8 mouse cellular contexts compared by ENCODE assay signal in genomic region chr5:65697486-65697835, GRCm38 (mm10). TPM values are rescaled to one million over a fixed set of nuclear protein-coding genes. Genes with fewer than 3 reads are reported as not detected.
DNase-seq lines count a peak whose midpoint lies in the region; ATAC-seq and TF ChIP-seq lines count a peak whose summit lies in the region.

No protein-coding gene starts in this region.

- TF ChIP-seq RAD21 in MEL (IDR thresholded peaks at IDR 0.05; ENCODE audit: low read depth, low read length): no peak

- no peak for TF ChIP-seq POLR2A in MEL (IDR thresholded peaks at IDR 0.05; ENCODE audit: control insufficient read depth in 1 of 2, insufficient read depth in 1 of 2, low read depth in 1 of 2, low read length in 2 of 2, poor library complexity in 1 of 2)
- TF ChIP-seq POLR2A in testis, adult 2 months (IDR thresholded peaks at IDR 0.05; ENCODE audit: control insufficient read depth, low read depth, low read length): no peak

- peak overlapping the region; percentile 82 for H3K4me3 ChIP-seq in kidney, embryonic 15.5 days (replicated peaks)
- H3K4me3 ChIP-seq in MEL (ENCODE audit: control insufficient read depth in 1 of 2, insufficient read depth in 1 of 2, low read depth in 2 of 2, low read length in 2 of 2): peak overlapping the region; percentile 94 to 98
- peak overlapping the region; percentile 99 for H3K4me3 ChIP-seq in forebrain, embryonic 11.5 days (ENCODE audit: low read depth, low read length)
- H3K4me3 ChIP-seq in hindbrain, postnatal 0 days (ENCODE audit: low read length): peak overlapping the region; percentile 96
- H3K4me3 ChIP-seq in midbrain, embryonic 12.5 days: peak overlapping the region; percentile 97
- peak overlapping the region; percentile 99 for H3K4me3 ChIP-seq in testis, adult 2 months (ENCODE audit: control insufficient read depth, low read depth, low read length)

- peaks cover 53% of the 10 kb centered on the region for H3K79me2 ChIP-seq in MEL (ENCODE audit: control insufficient read depth, insufficient read depth, low read length, poor library complexity)

- peaks cover 29% of the 10 kb centered on the region for H3K36me3 ChIP-seq in kidney, embryonic 15.5 days
- peaks cover 21 to 38% of the 10 kb centered on the region in 2 experiments for H3K36me3 ChIP-seq in MEL (ENCODE audit: control insufficient read depth in 1 of 2, insufficient read depth in 2 of 2, low read length in 2 of 2)
- no peaks in the 10 kb centered on the region; the same call in 1 of the 2 replicates for H3K36me3 ChIP-seq in forebrain, embryonic 11.5 days (ENCODE audit: control insufficient read depth, insufficient read depth, low read length)
- no peaks in the 10 kb centered on the region for H3K36me3 ChIP-seq in hindbrain, postnatal 0 days (ENCODE audit: insufficient read depth, low read length)
- H3K36me3 ChIP-seq in midbrain, embryonic 12.5 days: peaks cover 9% of the 10 kb centered on the region
- H3K36me3 ChIP-seq in testis, adult 2 months (ENCODE audit: control insufficient read depth, insufficient read depth, low read length): no peaks in the 10 kb centered on the region

- H3K4me1 ChIP-seq in kidney, embryonic 15.5 days: peaks cover 26% of the 10 kb centered on the region
- peaks cover 13 to 19% of the 10 kb centered on the region in 2 experiments for H3K4me1 ChIP-seq in MEL (ENCODE audit: control insufficient read depth in 1 of 2, insufficient read depth in 2 of 2, low read length in 2 of 2)
- H3K4me1 ChIP-seq in forebrain, embryonic 11.5 days (replicated peaks; ENCODE audit: control insufficient read depth, insufficient read depth, low read length): 0 out of 2 replicates have a peak, but pooled peaks cover 8% of the 10 kb centered on the region
- no peaks in the 10 kb centered on the region for H3K4me1 ChIP-seq in hindbrain, postnatal 0 days (ENCODE audit: insufficient read depth, low read length)
- H3K4me1 ChIP-seq in midbrain, embryonic 12.5 days: peaks cover 23% of the 10 kb centered on the region
- H3K4me1 ChIP-seq in testis, adult 2 months (ENCODE audit: control insufficient read depth, insufficient read depth, low read length): peaks cover 2% of the 10 kb centered on the region

- no peaks in the 10 kb centered on the region for H3K27me3 ChIP-seq in kidney, embryonic 15.5 days
- no peaks in the 10 kb centered on the region for H3K27me3 ChIP-seq in MEL (ENCODE audit: control insufficient read depth in 1 of 2, insufficient read depth in 2 of 2, low read length in 2 of 2)
- H3K27me3 ChIP-seq in forebrain, embryonic 11.5 days (ENCODE audit: control insufficient read depth, insufficient read depth, low read length): no peaks in the 10 kb centered on the region
- H3K27me3 ChIP-seq in hindbrain, postnatal 0 days (ENCODE audit: insufficient read depth, low read length): no peaks in the 10 kb centered on the region
- H3K27me3 ChIP-seq in midbrain, embryonic 12.5 days: no peaks in the 10 kb centered on the region
- no peaks in the 10 kb centered on the region for H3K27me3 ChIP-seq in testis, adult 2 months (ENCODE audit: control insufficient read depth, insufficient read depth, low read length)

- no peak for DNase-seq in kidney, postnatal 10 days
- DNase-seq in MEL (ENCODE audit: low read depth, low spot score): no peak
- DNase-seq in forebrain, embryonic 11.5 days (ENCODE audit: low spot score): no peak
- no peak for DNase-seq in hindbrain, postnatal 0 days (ENCODE audit: low spot score)
- no peak for DNase-seq in right cerebral cortex, postnatal 10 days (ENCODE audit: low spot score in 2 of 2)

- TF ChIP-seq EP300 in MEL (IDR thresholded peaks at IDR 0.05; ENCODE audit: low read depth in 1 of 2, low read length in 2 of 2): no peak

- no peaks in the 10 kb centered on the region for H3K9me3 ChIP-seq in kidney, embryonic 15.5 days (replicated peaks)
- H3K9me3 ChIP-seq in MEL (replicated peaks; ENCODE audit: insufficient read depth, low read length): no peaks in the 10 kb centered on the region
- no peaks in the 10 kb centered on the region for H3K9me3 ChIP-seq in forebrain, embryonic 11.5 days (ENCODE audit: control insufficient read depth, low read length)
- no peaks in the 10 kb centered on the region for H3K9me3 ChIP-seq in hindbrain, postnatal 0 days (ENCODE audit: low read length)
- no peaks in the 10 kb centered on the region for H3K9me3 ChIP-seq in midbrain, embryonic 12.5 days

- 2% methylated on average over 45 of the region's 49 CpGs for WGBS in kidney, embryonic 15.5 days
- WGBS in forebrain, embryonic 11.5 days: 0% methylated on average over 25 of the region's 49 CpGs
- WGBS in hindbrain, postnatal 0 days: 3% methylated on average over 39 of the region's 49 CpGs
- WGBS in midbrain, embryonic 12.5 days: under 1% methylated on average over 39 of the region's 49 CpGs

- peak overlapping the region; percentile 97 for H3K27ac ChIP-seq in kidney, embryonic 15.5 days
- H3K27ac ChIP-seq in MEL (ENCODE audit: control insufficient read depth, low read depth, low read length): peak overlapping the region; percentile 100
- peak overlapping the region; percentile 94 for H3K27ac ChIP-seq in forebrain, embryonic 11.5 days (ENCODE audit: low read depth, low read length)
- peak overlapping the region; percentile 86 for H3K27ac ChIP-seq in hindbrain, postnatal 0 days
- H3K27ac ChIP-seq in midbrain, embryonic 12.5 days (replicated peaks): peak overlapping the region; percentile 98
- peak overlapping the region; percentile 70 for H3K27ac ChIP-seq in testis, adult 2 months (ENCODE audit: control insufficient read depth, insufficient read depth, low read depth, low read length)

- peak; percentile 65 for ATAC-seq in kidney, embryonic 15.5 days (replicated peaks; ENCODE audit: low FRiP score)
- ATAC-seq in forebrain, embryonic 11.5 days (replicated peaks; ENCODE audit: low FRiP score): peak; percentile 73
- peak; percentile 64; the same call in 1 of the 2 replicates for ATAC-seq in hindbrain, postnatal 0 days
- ATAC-seq in midbrain, embryonic 12.5 days (ENCODE audit: low FRiP score, low read depth): peak; percentile 72

- H3K9ac ChIP-seq in kidney, embryonic 15.5 days: peak overlapping the region; percentile 94
- H3K9ac ChIP-seq in MEL (ENCODE audit: control insufficient read depth, low read depth, low read length, poor library complexity, severe bottlenecking): peak overlapping the region; percentile 98
- peak overlapping the region; percentile 99 for H3K9ac ChIP-seq in forebrain, embryonic 11.5 days (ENCODE audit: low read length)
- H3K9ac ChIP-seq in hindbrain, postnatal 0 days (replicated peaks; ENCODE audit: low read length): peak overlapping the region; percentile 96
- peak overlapping the region; percentile 97 for H3K9ac ChIP-seq in midbrain, embryonic 12.5 days (replicated peaks)

- H3K4me2 ChIP-seq in kidney, embryonic 15.5 days: peak overlapping the region; percentile 63
- H3K4me2 ChIP-seq in forebrain, embryonic 11.5 days (ENCODE audit: low read depth, low read length, severe bottlenecking): peak overlapping the region; percentile 77
- peak overlapping the region; percentile 65 for H3K4me2 ChIP-seq in hindbrain, postnatal 0 days (ENCODE audit: low read depth, low read length)
- H3K4me2 ChIP-seq in midbrain, embryonic 12.5 days (replicated peaks): peak overlapping the region; percentile 64

- no peak for TF ChIP-seq CTCF in MEL (IDR thresholded peaks at IDR 0.05 in 2 of 3, conservative IDR thresholded peaks at IDR 0.05 in 1 of 3; ENCODE audit: control insufficient read depth in 1 of 3, insufficient read depth in 1 of 3, low read depth in 2 of 3, low read length in 3 of 3, poor library complexity in 1 of 3, severe bottlenecking in 1 of 3)
- no peak for TF ChIP-seq CTCF in hindbrain, postnatal 0 days (IDR thresholded peaks at IDR 0.05; ENCODE audit: low read depth)
- TF ChIP-seq CTCF in testis, adult 2 months (IDR thresholded peaks at IDR 0.05; ENCODE audit: control insufficient read depth, insufficient read depth, insufficient replicate concordance, low read depth, low read length): no peak

TF ChIP-seq in MEL, 35 proteins besides CTCF, POLR2A, EP300 and RAD21:
- TF ChIP-seq NELFE (IDR thresholded peaks at IDR 0.05; ENCODE audit: low read depth, low read length): peak; percentile 7; the same call in 1 of the 2 replicates
- TF ChIP-seq ELF1 (IDR thresholded peaks at IDR 0.05; ENCODE audit: low read depth, low read length): no peak
- no peak for TF ChIP-seq RCOR1 (IDR thresholded peaks at IDR 0.05; ENCODE audit: low read depth, low read length)
TF ChIP-seq in MEL: peak in this region for 1.

RNA-seq across cellular contexts. Expression of gene Pds5a, which starts 0.6 kb away (rescaled TPM):
- 66.8 and 70.1 TPM in 2 replicates for polyA plus RNA-seq in kidney, embryonic 15.5 days (2015; fragmentation: Nextera tagmentation; extraction: Ambion mirVana)
- total RNA-seq in MEL (2012; rRNA removed): 87.3 and 99.6 TPM in 2 replicates
- 100 to 1,000 TPM in 1 of 2 experiments, 10 to 100 TPM in 1; 88.0 to 188 TPM for polyA plus RNA-seq in MEL (2012; ENCODE audit: insufficient read depth in 1 of 2, insufficient read length in 2 of 2, low read depth in 1 of 2, low replicate concordance in 2 of 2, missing spikeins in 1 of 2)
- polyA plus RNA-seq in forebrain, embryonic 11.5 days (2014; fragmentation: Nextera tagmentation; extraction: Ambion mirVana): 133 and 153 TPM in 2 replicates
- total RNA-seq in hindbrain, postnatal 0 days (2014; rRNA removed): 67.2 and 75.5 TPM in 2 replicates
- 24.3 and 24.9 TPM in 2 replicates for polyA plus RNA-seq in hindbrain, postnatal 0 days (2015; fragmentation: Nextera tagmentation; extraction: Ambion mirVana)
- polyA plus RNA-seq in midbrain, embryonic 12.5 days (2016; fragmentation: Nextera tagmentation; extraction: Ambion mirVana): 114 and 131 TPM in 2 replicates
- polyA plus RNA-seq in testis, adult 2 months (2012; rRNA removed): 12.9 and 14.9 TPM in 2 replicates
